Comparison of ENCODE assay signal across 8 mouse cellular contexts in genomic region chr3:145575340-145575739, GRCm38 (mm10). TPM values are rescaled to one million over a fixed set of nuclear protein-coding genes. Genes with fewer than 3 reads are reported as not detected.
A peak's percentile ranks its signal among the peaks of the same experiment; 100 is the strongest.
DNase-seq lines count a peak whose midpoint lies in the region; ATAC-seq lines count a peak whose summit lies in the region.

No protein-coding gene starts in this region.

- peaks cover 25% of the 10 kb centered on the region for H3K36me3 ChIP-seq in heart, embryonic 14.5 days (ENCODE audit: control insufficient read depth, insufficient read depth, low read length)
- peaks cover 16% of the 10 kb centered on the region for H3K36me3 ChIP-seq in embryonic facial prominence, embryonic 13.5 days
- peaks cover 18% of the 10 kb centered on the region for H3K36me3 ChIP-seq in intestine, embryonic 15.5 days
- H3K36me3 ChIP-seq in midbrain, embryonic 16.5 days (ENCODE audit: control insufficient read depth, insufficient read depth, low read length): peaks cover 9% of the 10 kb centered on the region

- peaks cover 4 to 9% of the 10 kb centered on the region in 2 experiments for H3K4me1 ChIP-seq in heart, embryonic 14.5 days (ENCODE audit: control insufficient read depth in 2 of 2, insufficient read depth in 2 of 2, low read length in 2 of 2)
- H3K4me1 ChIP-seq in embryonic facial prominence, embryonic 13.5 days: peaks cover 16% of the 10 kb centered on the region
- H3K4me1 ChIP-seq in intestine, embryonic 15.5 days (replicated peaks): peaks cover 10% of the 10 kb centered on the region
- H3K4me1 ChIP-seq in midbrain, embryonic 16.5 days (ENCODE audit: control insufficient read depth, insufficient read depth, low read length): peaks cover 14% of the 10 kb centered on the region

- peak overlapping the region; percentile 85 for H3K4me2 ChIP-seq in heart, embryonic 14.5 days (ENCODE audit: low read length)
- H3K4me2 ChIP-seq in embryonic facial prominence, embryonic 13.5 days: peak overlapping the region; percentile 88
- H3K4me2 ChIP-seq in intestine, embryonic 15.5 days (replicated peaks): no peak overlapping the region
- H3K4me2 ChIP-seq in midbrain, embryonic 16.5 days (ENCODE audit: low read length): peak overlapping the region; percentile 84; the same call in 1 of the 2 replicates

- H3K9ac ChIP-seq in heart, embryonic 14.5 days (ENCODE audit: low read length): no peak overlapping the region
- no peak overlapping the region for H3K9ac ChIP-seq in embryonic facial prominence, embryonic 13.5 days
- no peak overlapping the region for H3K9ac ChIP-seq in intestine, embryonic 15.5 days
- no peak overlapping the region for H3K9ac ChIP-seq in midbrain, embryonic 16.5 days (ENCODE audit: low read depth, low read length)

- no peak overlapping the region for H3K27ac ChIP-seq in heart, embryonic 14.5 days (replicated peaks in 1 of 2; ENCODE audit: control insufficient read depth in 1 of 2, insufficient read depth in 1 of 2, low read depth in 2 of 2, low read length in 2 of 2)
- H3K27ac ChIP-seq in embryonic facial prominence, embryonic 13.5 days: no peak overlapping the region
- no peak overlapping the region for H3K27ac ChIP-seq in intestine, embryonic 15.5 days
- H3K27ac ChIP-seq in midbrain, embryonic 16.5 days (ENCODE audit: low read length): no peak overlapping the region

- 75% methylated on average over 7 of the region's 7 CpGs for WGBS in heart, embryonic 14.5 days
- WGBS in embryonic facial prominence, embryonic 13.5 days: 80% methylated on average over 7 of the region's 7 CpGs
- WGBS in intestine, embryonic 15.5 days: 83% methylated on average over 7 of the region's 7 CpGs
- 86% methylated on average over 7 of the region's 7 CpGs for WGBS in midbrain, embryonic 16.5 days

- no peaks in the 10 kb centered on the region for H3K9me3 ChIP-seq in heart, embryonic 14.5 days (ENCODE audit: control insufficient read depth, low read length)
- no peaks in the 10 kb centered on the region for H3K9me3 ChIP-seq in embryonic facial prominence, embryonic 13.5 days
- no peaks in the 10 kb centered on the region for H3K9me3 ChIP-seq in intestine, embryonic 15.5 days
- H3K9me3 ChIP-seq in midbrain, embryonic 16.5 days (replicated peaks; ENCODE audit: control insufficient read depth, low read length, poor library complexity, severe bottlenecking): no peaks in the 10 kb centered on the region

- ATAC-seq in heart, embryonic 14.5 days (ENCODE audit: insufficient number of reproducible peaks, insufficient read depth, low FRiP score, low read depth): no peak
- ATAC-seq in embryonic facial prominence, embryonic 13.5 days (ENCODE audit: insufficient number of reproducible peaks, insufficient read depth, low FRiP score, low TSS enrichment, low read depth): no peak
- no peak; the same call in 1 of the 2 replicates for ATAC-seq in intestine, embryonic 15.5 days
- ATAC-seq in midbrain, embryonic 16.5 days: no peak; the same call in 1 of the 2 replicates

- H3K27me3 ChIP-seq in heart, embryonic 14.5 days (ENCODE audit: control insufficient read depth, insufficient read depth, low read length): no peaks in the 10 kb centered on the region
- no peaks in the 10 kb centered on the region for H3K27me3 ChIP-seq in embryonic facial prominence, embryonic 13.5 days
- no peaks in the 10 kb centered on the region for H3K27me3 ChIP-seq in intestine, embryonic 15.5 days (replicated peaks)
- H3K27me3 ChIP-seq in midbrain, embryonic 16.5 days (ENCODE audit: control insufficient read depth, insufficient read depth, low read depth, low read length): no peaks in the 10 kb centered on the region

- DNase-seq in heart, adult 8-10 months (ENCODE audit: low spot score): no peak
- DNase-seq in thymus, postnatal 36 days: no peak
- DNase-seq in cerebellum, postnatal 14 days: no peak
- no peak for DNase-seq in cerebellum, adult 9-10 months

- peak overlapping the region in 1 of 2 experiments; percentile 69; a peak in 2 of 4 replicates for H3K4me3 ChIP-seq in heart, embryonic 14.5 days (ENCODE audit: control insufficient read depth in 1 of 2, insufficient read depth in 1 of 2, low read depth in 1 of 2, low read length in 2 of 2)
- peak overlapping the region; percentile 89; the same call in 1 of the 2 replicates for H3K4me3 ChIP-seq in embryonic facial prominence, embryonic 13.5 days
- H3K4me3 ChIP-seq in intestine, embryonic 15.5 days (replicated peaks): peak overlapping the region; percentile 85; the same call in 1 of the 2 replicates
- H3K4me3 ChIP-seq in midbrain, embryonic 16.5 days (ENCODE audit: low read depth, low read length): no peak overlapping the region

RNA-seq across cellular contexts. Expression of gene Znhit6, which starts 0.7 kb away (rescaled TPM):
- polyA plus RNA-seq in heart, embryonic 14.5 days (2014; fragmentation: Nextera tagmentation; extraction: Ambion mirVana): 18.0 and 20.2 TPM in 2 replicates
- total RNA-seq in heart, adult 8-10 months (2022): 10 to 100 TPM; 12.3 to 18.3 (median 13.4) TPM
- 50.3 and 50.5 TPM in 2 replicates for polyA plus RNA-seq in embryonic facial prominence, embryonic 13.5 days (2015; fragmentation: Nextera tagmentation; extraction: Ambion mirVana)
- 32.1 and 33.7 TPM in 2 replicates for polyA plus RNA-seq in intestine, embryonic 15.5 days (2015; fragmentation: Nextera tagmentation; extraction: Ambion mirVana)
- polyA plus RNA-seq in midbrain, embryonic 16.5 days (2015; fragmentation: Nextera tagmentation; extraction: Ambion mirVana): 35.8 and 40.3 TPM in 2 replicates
